Mouse (Mus musculus): ENCODE results near the gene Fam3b. TPM values are rescaled to one million over a fixed set of nuclear protein-coding genes. Genes with fewer than 3 reads are reported as not detected.

The Fam3b gene
- polyA plus RNA-seq, 1 experiment from 2014 or later, result not detected

- no peak overlapping the region for H3K9ac ChIP-seq (ENCODE audit: low read depth, low read length)
- WGBS, result 93% methylated on average over 7 of the region's 7 CpGs
- no peaks in the 10 kb centered on the region for H3K4me1 ChIP-seq (ENCODE audit: control insufficient read depth, insufficient read depth, low read length)
- no peak overlapping the region for H3K4me3 ChIP-seq (ENCODE audit: low read length)
- H3K4me2 ChIP-seq (replicated peaks; ENCODE audit: low read depth, low read length), result no peak overlapping the region
- H3K27ac ChIP-seq (ENCODE audit: low read depth, low read length), result no peak overlapping the region
- no peak for ATAC-seq (ENCODE audit: low FRiP score, low TSS enrichment)
- H3K9me3 ChIP-seq (ENCODE audit: control insufficient read depth, low read length), result no peaks in the 10 kb centered on the region
- H3K36me3 ChIP-seq (ENCODE audit: control insufficient read depth, insufficient read depth, low read length), result no peaks in the 10 kb centered on the region
- H3K27me3 ChIP-seq (ENCODE audit: control insufficient read depth, insufficient read depth, low read length), result no peaks in the 10 kb centered on the region
These were observed 15.2 kb downstream of the Fam3b start for GRCm38 (mm10) chr16:97499450-97499849.

GRCm38 (mm10) chr16:97498139-97498538 lies 16.5 kb downstream of the Fam3b start:
- Histone ChIP-seq H3K4me2 (replicated peaks; ENCODE audit: low read depth, low read length) (no peak overlapping the region), H3K9me3 (ENCODE audit: control insufficient read depth, low read length) (no peaks in the 10 kb centered on the region), H3K4me3 (ENCODE audit: low read length) (no peak overlapping the region), H3K36me3 (ENCODE audit: control insufficient read depth, insufficient read depth, low read length) (no peaks in the 10 kb centered on the region), H3K4me1 (ENCODE audit: control insufficient read depth, insufficient read depth, low read length) (no peaks in the 10 kb centered on the region), H3K9ac (ENCODE audit: low read depth, low read length) (no peak overlapping the region), H3K27ac (ENCODE audit: low read depth, low read length) (no peak overlapping the region), H3K27me3 (ENCODE audit: control insufficient read depth, insufficient read depth, low read length) (no peaks in the 10 kb centered on the region)
- 97% methylated on average over 3 of the region's 3 CpGs for WGBS
- ATAC-seq (ENCODE audit: low FRiP score, low TSS enrichment), result no peak

- Histone ChIP-seq H3K27me3 (ENCODE audit: control insufficient read depth, insufficient read depth, low read length) (no peaks in the 10 kb centered on the region), H3K27ac (ENCODE audit: low read depth, low read length) (no peak overlapping the region), H3K9ac (ENCODE audit: low read depth, low read length) (no peak overlapping the region), H3K4me2 (replicated peaks; ENCODE audit: low read depth, low read length) (no peak overlapping the region), H3K4me1 (ENCODE audit: control insufficient read depth, insufficient read depth, low read length) (no peaks in the 10 kb centered on the region), H3K36me3 (ENCODE audit: control insufficient read depth, insufficient read depth, low read length) (no peaks in the 10 kb centered on the region), H3K9me3 (ENCODE audit: control insufficient read depth, low read length) (no peaks in the 10 kb centered on the region), H3K4me3 (ENCODE audit: low read length) (no peak overlapping the region)
- ATAC-seq (ENCODE audit: low FRiP score, low TSS enrichment), result no peak
- 38% methylated on average over 5 of the region's 5 CpGs for WGBS
These were observed 16.9 kb downstream of the Fam3b start for GRCm38 (mm10) chr16:97497682-97498081.

GRCm38 (mm10) chr16:97496026-97496425 lies 18.6 kb downstream of the Fam3b start:
- no peaks in the 10 kb centered on the region for H3K27me3 ChIP-seq (ENCODE audit: control insufficient read depth, insufficient read depth, low read length)
- H3K4me2 ChIP-seq (replicated peaks; ENCODE audit: low read depth, low read length), result no peak overlapping the region
- ATAC-seq (ENCODE audit: low FRiP score, low TSS enrichment), result no peak
- no peaks in the 10 kb centered on the region for H3K36me3 ChIP-seq (ENCODE audit: control insufficient read depth, insufficient read depth, low read length)
- no peak overlapping the region for H3K4me3 ChIP-seq (ENCODE audit: low read length)
- no peaks in the 10 kb centered on the region for H3K9me3 ChIP-seq (ENCODE audit: control insufficient read depth, low read length)
- H3K9ac ChIP-seq (ENCODE audit: low read depth, low read length), result no peak overlapping the region
- WGBS, result 67% methylated on average over 3 of the region's 3 CpGs
- H3K4me1 ChIP-seq (ENCODE audit: control insufficient read depth, insufficient read depth, low read length), result no peaks in the 10 kb centered on the region
- no peak overlapping the region for H3K27ac ChIP-seq (ENCODE audit: low read depth, low read length)

- no peaks in the 10 kb centered on the region for H3K9me3 ChIP-seq (ENCODE audit: control insufficient read depth, low read length)
- no peaks in the 10 kb centered on the region for H3K4me1 ChIP-seq (ENCODE audit: control insufficient read depth, insufficient read depth, low read length)
- no peaks in the 10 kb centered on the region for H3K36me3 ChIP-seq (ENCODE audit: control insufficient read depth, insufficient read depth, low read length)
- ATAC-seq (ENCODE audit: low FRiP score, low TSS enrichment), result no peak
- H3K27me3 ChIP-seq (ENCODE audit: control insufficient read depth, insufficient read depth, low read length), result no peaks in the 10 kb centered on the region
- no peak overlapping the region for H3K4me2 ChIP-seq (replicated peaks; ENCODE audit: low read depth, low read length)
- 94% methylated on average over 1 of the region's 1 CpGs for WGBS
- H3K27ac ChIP-seq (ENCODE audit: low read depth, low read length), result no peak overlapping the region
- no peak overlapping the region for H3K9ac ChIP-seq (ENCODE audit: low read depth, low read length)
- H3K4me3 ChIP-seq (ENCODE audit: low read length), result no peak overlapping the region
These were observed 22.2 kb downstream of the Fam3b start for GRCm38 (mm10) chr16:97492369-97492768.

GRCm38 (mm10) chr16:97478655-97479054 lies 36.0 kb downstream of the Fam3b start:
- no peak for ATAC-seq (ENCODE audit: low FRiP score, low TSS enrichment)
- H3K4me2 ChIP-seq (replicated peaks; ENCODE audit: low read depth, low read length), result no peak overlapping the region
- H3K4me3 ChIP-seq (ENCODE audit: low read length), result no peak overlapping the region
- 79% methylated on average over 2 of the region's 2 CpGs for WGBS
- H3K27me3 ChIP-seq (ENCODE audit: control insufficient read depth, insufficient read depth, low read length), result no peaks in the 10 kb centered on the region
- H3K27ac ChIP-seq (ENCODE audit: low read depth, low read length), result no peak overlapping the region
- no peaks in the 10 kb centered on the region for H3K9me3 ChIP-seq (ENCODE audit: control insufficient read depth, low read length)
- H3K9ac ChIP-seq (ENCODE audit: low read depth, low read length), result no peak overlapping the region
- no peaks in the 10 kb centered on the region for H3K4me1 ChIP-seq (ENCODE audit: control insufficient read depth, insufficient read depth, low read length)
- no peaks in the 10 kb centered on the region for H3K36me3 ChIP-seq (ENCODE audit: control insufficient read depth, insufficient read depth, low read length)

GRCm38 (mm10) chr16:97476524-97476923 lies 38.1 kb downstream of the Fam3b start:
- H3K9ac ChIP-seq (ENCODE audit: low read depth, low read length), result no peak overlapping the region
- 79% methylated on average over 1 of the region's 1 CpGs for WGBS
- no peak for ATAC-seq (ENCODE audit: low FRiP score, low TSS enrichment)
- H3K4me2 ChIP-seq (replicated peaks; ENCODE audit: low read depth, low read length), result no peak overlapping the region
- H3K4me3 ChIP-seq (ENCODE audit: low read length), result no peak overlapping the region
- H3K9me3 ChIP-seq (ENCODE audit: control insufficient read depth, low read length), result no peaks in the 10 kb centered on the region
- no peaks in the 10 kb centered on the region for H3K4me1 ChIP-seq (ENCODE audit: control insufficient read depth, insufficient read depth, low read length)
- no peaks in the 10 kb centered on the region for H3K27me3 ChIP-seq (ENCODE audit: control insufficient read depth, insufficient read depth, low read length)
- H3K36me3 ChIP-seq (ENCODE audit: control insufficient read depth, insufficient read depth, low read length), result no peaks in the 10 kb centered on the region
- H3K27ac ChIP-seq (ENCODE audit: low read depth, low read length), result no peak overlapping the region

GRCm38 (mm10) chr16:97475581-97475980 lies 39.0 kb downstream of the Fam3b start:
- H3K9ac ChIP-seq (ENCODE audit: low read depth, low read length), result no peak overlapping the region
- WGBS, result 87% methylated on average over 3 of the region's 3 CpGs
- no peak for ATAC-seq (ENCODE audit: low FRiP score, low TSS enrichment)
- no peaks in the 10 kb centered on the region for H3K4me1 ChIP-seq (ENCODE audit: control insufficient read depth, insufficient read depth, low read length)
- H3K4me2 ChIP-seq (replicated peaks; ENCODE audit: low read depth, low read length), result no peak overlapping the region
- H3K27me3 ChIP-seq (ENCODE audit: control insufficient read depth, insufficient read depth, low read length), result no peaks in the 10 kb centered on the region
- H3K27ac ChIP-seq (ENCODE audit: low read depth, low read length), result no peak overlapping the region
- H3K4me3 ChIP-seq (ENCODE audit: low read length), result no peak overlapping the region
- H3K36me3 ChIP-seq (ENCODE audit: control insufficient read depth, insufficient read depth, low read length), result no peaks in the 10 kb centered on the region
- no peaks in the 10 kb centered on the region for H3K9me3 ChIP-seq (ENCODE audit: control insufficient read depth, low read length)

- no peak for ATAC-seq (ENCODE audit: low FRiP score, low TSS enrichment)
- Histone ChIP-seq H3K27me3 (ENCODE audit: control insufficient read depth, insufficient read depth, low read length) (no peaks in the 10 kb centered on the region), H3K4me2 (replicated peaks; ENCODE audit: low read depth, low read length) (no peak overlapping the region), H3K27ac (ENCODE audit: low read depth, low read length) (no peak overlapping the region), H3K9ac (ENCODE audit: low read depth, low read length) (no peak overlapping the region), H3K4me3 (ENCODE audit: low read length) (no peak overlapping the region), H3K4me1 (ENCODE audit: control insufficient read depth, insufficient read depth, low read length) (no peaks in the 10 kb centered on the region), H3K36me3 (ENCODE audit: control insufficient read depth, insufficient read depth, low read length) (no peaks in the 10 kb centered on the region), H3K9me3 (ENCODE audit: control insufficient read depth, low read length) (no peaks in the 10 kb centered on the region)
- WGBS, result 77% methylated on average over 2 of the region's 2 CpGs
These were observed 39.9 kb downstream of the Fam3b start for GRCm38 (mm10) chr16:97474671-97475070.

Data from kidney, embryonic 14.5 days (tissue).